Mouse (Mus musculus) heart, adult 2 months (tissue): ENCODE measurements at regions not wholly inside any gene's neighbourhood (a gene's known extent, or its start where the extent isn't known, plus 50 kb on each side); places are given as distances from the start of the nearest gene placed in this dataset.

ENCODE experiments used
- DNase-seq, 2 experiments: peaks; one replicate each; pipeline ENCODE4 v3.0.0; 2021
- H3K27ac ChIP-seq: fragments of 200-600 bp; 2 replicates; pipeline ENCODE4 v1.8.1; 2022
- H3K27me3 ChIP-seq: fragments of 200-500 bp; 2 replicates; pipeline ENCODE4 v1.6.1; 2012; ENCODE audit warnings: mild to moderate bottlenecking, low read length, inconsistent platforms, mixed read lengths; ENCODE audit not compliant: control insufficient read depth, insufficient read depth
- H3K36me3 ChIP-seq: fragments of 200-500 bp; 2 replicates; pipeline ENCODE4 v1.6.1; 2012; ENCODE audit warnings: low read length, inconsistent platforms; ENCODE audit not compliant: control insufficient read depth, insufficient read depth
- H3K4me1 ChIP-seq: fragments of 200-500 bp; 2 replicates; pipeline ENCODE4 v1.6.1; 2011; ENCODE audit warnings: low read length; ENCODE audit not compliant: control insufficient read depth, insufficient read depth
- H3K4me3 ChIP-seq: fragments of 200-600 bp; 2 replicates; pipeline ENCODE4 v1.8.1; 2022
- H3K79me2 ChIP-seq: fragments of 200-500 bp; replicated peaks from 2 replicates; pipeline ENCODE4 v1.6.1; 2012; ENCODE audit warnings: mild to moderate bottlenecking, inconsistent platforms, low read length, moderate library complexity, mixed read lengths; ENCODE audit not compliant: control insufficient read depth, insufficient read depth
- H3K9ac ChIP-seq: fragments of 200-500 bp; 2 replicates; pipeline ENCODE4 v1.6.1; 2012; ENCODE audit warnings: low read depth, mild to moderate bottlenecking, control low read depth, inconsistent platforms, low read length, mixed read lengths
- CTCF ChIP-seq: fragments of 200-600 bp; IDR thresholded peaks from 2 replicates; pipeline ENCODE4 v1.8.1; 2022; ENCODE audit warnings: antibody characterized with exemption, mild to moderate bottlenecking, moderate library complexity
- EP300 ChIP-seq: fragments of 200-500 bp; IDR thresholded peaks from 2 replicates; pipeline ENCODE4 v1.6.1; 2011; ENCODE audit warnings: low read depth, low read length, control low read depth; ENCODE audit not compliant: insufficient read depth
- POLR2A ChIP-seq: fragments of 200-500 bp; IDR thresholded peaks from 2 replicates; pipeline ENCODE4 v1.6.1; 2011; ENCODE audit warnings: mild to moderate bottlenecking, low read depth, low read length, control low read depth; ENCODE audit not compliant: insufficient read depth
- WGBS: fragments of 180-500 bp; shearing (Covaris S2); methylation state at CpG from one replicate; pipeline ENCODE4 v1.1.7; 2018; 5-methylcytosine and 5-hydroxymethylcytosine counted together
- intact Hi-C: fragments of 180-260 bp; cut with DNase I; formaldehyde crosslinking; loops from one replicate; pipeline ENCODE4 v1.15.1; 2025

DNA sequence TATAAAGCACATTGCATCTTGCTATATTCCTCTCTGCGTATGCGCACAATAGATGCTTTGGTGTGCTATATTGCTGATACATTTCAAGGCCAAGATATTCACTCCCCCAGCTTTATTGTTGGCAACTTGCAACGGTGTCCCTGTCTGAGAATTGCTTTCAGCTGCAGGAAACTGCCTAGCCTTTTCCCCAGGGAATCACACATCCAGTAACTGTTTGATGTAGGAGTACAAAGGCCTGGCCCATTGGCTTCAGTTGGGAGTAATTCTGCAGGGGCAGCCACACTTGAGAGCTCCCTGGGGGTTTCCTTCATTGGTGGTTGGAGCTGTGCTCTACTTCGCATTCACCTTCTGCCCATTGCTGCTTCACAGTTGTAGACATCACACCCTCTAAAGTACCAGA, 132.8 kb downstream of the Cxxc4 start:
- Histone ChIP-seq H3K4me1 (no peaks in the 10 kb centered on the region; the same call in 1 of the 2 replicates), H3K27ac (peak overlapping the region; percentile 26; the same call in 1 of the 2 replicates), H3K4me3 (no peak overlapping the region), H3K79me2 (no peaks in the 10 kb centered on the region), H3K36me3 (no peaks in the 10 kb centered on the region), H3K9ac (no peak overlapping the region), H3K27me3 (no peaks in the 10 kb centered on the region)
- TF ChIP-seq POLR2A: no peak
- TF ChIP-seq EP300: 0 out of 2 replicates have a peak, but pooled peaks have one; percentile 18
- TF ChIP-seq CTCF: no peak
- intact Hi-C loops: loop anchor here (2.0 kb wide), 1 partner anchor 58 kb away; no protein-coding TSS in a partner anchor
- peak in 1 of 2 experiments; percentile 35 for DNase-seq
- 39% methylated on average over 4 of the region's 4 CpGs for WGBS

DNA sequence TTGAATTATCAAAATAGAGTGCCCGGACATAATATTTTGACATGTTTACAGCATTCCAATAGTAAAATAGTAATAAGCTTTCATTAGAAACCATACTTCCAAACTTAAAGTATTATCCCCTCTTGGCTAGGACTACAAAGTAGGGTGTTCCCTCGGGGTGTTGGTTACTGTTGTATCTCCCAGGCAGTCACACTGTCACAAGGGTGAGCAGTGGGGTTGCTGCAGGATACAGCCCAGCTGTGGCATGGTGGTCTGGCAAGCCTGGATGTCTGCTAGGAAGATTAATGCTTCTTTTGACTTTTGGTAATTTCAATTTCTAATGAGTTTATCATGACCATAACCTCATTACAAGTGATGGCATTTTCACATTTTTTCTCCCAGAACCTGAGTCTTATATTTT, 143.3 kb downstream of the Cxxc4 start:
- Histone ChIP-seq H3K4me1 (no peaks in the 10 kb centered on the region), H3K4me3 (no peak overlapping the region), H3K36me3 (no peaks in the 10 kb centered on the region), H3K27ac (no peak overlapping the region), H3K79me2 (no peaks in the 10 kb centered on the region), H3K9ac (no peak overlapping the region), H3K27me3 (no peaks in the 10 kb centered on the region)
- 63% methylated on average over 2 of the region's 2 CpGs for WGBS
- DNase-seq: no peak
- TF ChIP-seq CTCF (no peak), POLR2A (no peak), EP300 (no peak)
- intact Hi-C loops: no loop called here

DNA sequence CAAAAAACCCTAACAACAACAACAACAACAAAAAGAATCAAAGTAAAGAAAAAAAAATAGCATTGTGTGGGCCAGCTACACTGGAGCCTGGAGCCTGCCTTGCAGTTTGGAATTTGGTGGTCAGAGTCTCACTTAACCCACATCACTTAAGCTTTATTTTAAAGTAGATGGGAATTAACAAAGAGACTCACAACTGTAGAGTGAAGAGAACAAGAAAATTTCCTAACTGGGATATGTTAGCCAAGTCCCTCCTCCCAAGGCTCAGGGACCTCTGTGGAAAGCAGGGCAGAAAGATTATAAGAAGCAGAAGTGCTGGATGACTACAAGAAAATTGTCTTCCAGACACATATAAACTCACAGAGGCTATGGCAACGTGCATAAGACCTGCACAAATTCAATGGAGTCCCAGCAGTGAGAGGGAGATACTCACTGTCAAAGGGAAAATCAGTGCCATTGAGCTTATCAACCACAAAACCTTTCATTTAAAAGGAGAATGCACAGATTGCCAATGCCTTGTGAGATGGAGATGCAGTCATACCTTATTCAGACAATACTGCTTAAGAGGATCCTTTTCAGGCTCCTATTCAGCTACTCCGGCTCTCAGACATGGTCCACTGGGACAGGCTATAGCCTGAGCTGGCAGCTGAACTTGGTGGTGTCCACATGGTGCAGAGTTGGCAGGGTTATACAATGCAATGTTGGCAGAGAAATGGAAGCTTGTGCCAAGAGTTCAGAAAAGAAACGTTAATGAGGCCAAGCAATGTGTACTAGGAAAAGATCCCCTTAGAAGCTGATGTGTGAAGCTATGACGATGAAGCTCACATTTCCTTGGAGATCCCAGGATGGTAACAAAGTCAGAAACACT, 154.4 kb downstream of the Cxxc4 start:
- Histone ChIP-seq H3K36me3 (no peaks in the 10 kb centered on the region), H3K9ac (no peak overlapping the region), H3K27ac (no peak overlapping the region), H3K79me2 (no peaks in the 10 kb centered on the region), H3K4me1 (no peaks in the 10 kb centered on the region; the same call in 1 of the 2 replicates), H3K27me3 (no peaks in the 10 kb centered on the region), H3K4me3 (no peak overlapping the region)
- peak; percentile 16 to 44 for DNase-seq
- intact Hi-C loops: no loop called here
- 49% methylated on average over 4 of the region's 4 CpGs for WGBS
- no peak for TF ChIP-seq POLR2A
- TF ChIP-seq CTCF: no peak
- no peak for TF ChIP-seq EP300

DNA sequence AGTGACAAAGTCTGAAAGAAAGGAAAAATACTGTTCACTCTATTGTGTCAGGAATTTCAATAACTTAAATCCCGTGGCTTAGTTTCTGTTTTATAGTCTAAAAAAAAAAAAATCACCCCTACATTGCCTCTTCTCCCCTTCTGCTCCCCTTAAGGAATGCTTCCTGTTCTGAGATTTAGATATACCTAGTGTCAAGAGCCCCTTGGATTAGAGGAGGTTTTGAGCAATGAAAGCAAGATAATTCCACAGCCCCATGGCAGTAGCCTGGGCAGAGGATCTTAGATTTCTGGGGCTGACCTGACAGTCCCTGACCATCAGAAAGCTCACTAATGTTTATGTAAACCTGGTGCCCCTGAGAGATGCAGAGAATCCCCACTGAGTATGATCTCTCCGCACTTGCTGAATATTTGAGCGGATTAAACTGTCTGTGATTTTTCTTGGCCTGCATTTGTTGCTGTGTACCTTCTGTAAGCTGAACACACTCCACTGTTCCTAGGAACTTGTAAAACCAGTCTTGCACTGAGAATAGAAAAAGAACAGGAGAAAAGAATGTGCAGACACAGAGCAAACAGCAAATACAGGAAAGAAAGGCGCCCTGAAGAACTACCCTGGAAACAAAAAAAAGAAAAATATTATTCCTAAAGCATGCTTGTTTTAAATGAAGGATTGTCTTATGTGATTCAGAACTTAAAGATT, 164.3 kb downstream of the Cxxc4 start:
- DNase-seq: no peak
- H3K27ac ChIP-seq: no peak overlapping the region
- H3K79me2 ChIP-seq: no peaks in the 10 kb centered on the region
- no peaks in the 10 kb centered on the region for H3K36me3 ChIP-seq
- no peaks in the 10 kb centered on the region for H3K27me3 ChIP-seq
- intact Hi-C loops: no loop called here
- WGBS: 60% methylated on average over 4 of the region's 4 CpGs
- H3K4me3 ChIP-seq: no peak overlapping the region
- TF ChIP-seq CTCF: no peak
- TF ChIP-seq POLR2A: no peak
- TF ChIP-seq EP300: no peak
- H3K4me1 ChIP-seq: no peaks in the 10 kb centered on the region
- no peak overlapping the region for H3K9ac ChIP-seq

DNA sequence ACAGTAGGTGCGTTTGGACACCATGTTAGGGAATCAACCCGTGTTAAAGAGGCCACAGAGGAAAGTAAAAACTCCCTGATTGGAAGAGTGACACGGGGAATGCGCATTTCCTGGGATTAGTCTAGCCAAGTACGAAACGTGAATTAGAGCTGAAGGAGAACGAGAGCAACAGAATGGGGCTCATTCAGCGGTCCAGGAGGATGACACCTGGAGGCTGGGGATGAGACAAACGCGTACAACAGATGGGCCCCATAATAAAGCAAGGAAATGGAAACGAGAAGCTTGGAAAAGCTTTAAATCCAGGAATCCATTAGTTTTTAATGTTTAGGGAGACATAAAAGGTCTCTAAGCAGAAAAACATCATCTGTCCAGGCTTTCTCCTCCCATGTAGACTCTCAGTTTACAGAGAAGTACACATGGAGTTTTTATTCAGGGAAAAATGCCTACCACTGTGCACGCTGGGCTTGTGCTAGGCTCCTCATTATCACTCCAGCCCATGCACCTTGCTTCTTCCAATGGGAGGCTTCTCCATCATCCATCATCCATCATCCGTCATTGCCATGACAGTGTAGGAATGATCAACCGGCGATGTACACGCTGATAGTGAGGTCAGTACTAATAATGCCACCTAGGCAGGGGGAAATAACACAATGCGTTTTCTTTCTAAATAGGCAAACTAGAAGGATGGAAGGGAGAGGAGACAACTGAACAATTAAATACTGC, 179.5 kb downstream of the Cxxc4 start:
- H3K27me3 ChIP-seq: no peaks in the 10 kb centered on the region
- TF ChIP-seq POLR2A (no peak), CTCF (no peak), EP300 (no peak)
- DNase-seq: no peak
- 61% methylated on average over 17 of the region's 17 CpGs for WGBS
- H3K4me1 ChIP-seq: no peaks in the 10 kb centered on the region
- H3K9ac ChIP-seq: no peak overlapping the region
- no peaks in the 10 kb centered on the region for H3K79me2 ChIP-seq
- H3K27ac ChIP-seq: no peak overlapping the region
- no peaks in the 10 kb centered on the region for H3K36me3 ChIP-seq
- H3K4me3 ChIP-seq: no peak overlapping the region
- intact Hi-C loops: no loop called here
